Mouse (Mus musculus) urinary bladder, postnatal 14 days (tissue): Measurements from ENCODE around the gene Dnajc2.
A peak's percentile ranks its signal among the peaks of the same experiment; 100 is the strongest.
"Not testable (repeated sequence)": the region's sequence is repeated elsewhere in the genome, so short reads cannot be mapped to it uniquely, and the experiment has no call there.

ENCODE experiments used
- DNase-seq: peaks from one replicate; pipeline ENCODE4 v3.0.0; 2021; ENCODE audit warnings: low spot score

Gene Dnajc2

GRCm38 (mm10) chr5:21739881-21740280 is 45.2 kb downstream of the Dnajc2 start:
- DNase-seq: no peak

- no peak for DNase-seq
Observed at GRCm38 (mm10) chr5:21739120-21739519, 45.9 kb downstream of the Dnajc2 start.

- no peak for DNase-seq
Observed at GRCm38 (mm10) chr5:21737620-21738019, 47.4 kb downstream of the Dnajc2 start.

- DNase-seq: peak; percentile 86
Observed at GRCm38 (mm10) chr5:21736956-21737585, 48.0 kb downstream of the Dnajc2 start, which contains the start of gene Pmpcb. Pmpcb (plus strand) TSS chr5:21737141.

GRCm38 (mm10) chr5:21736046-21736445 is 49.0 kb downstream of the Dnajc2 start:
- DNase-seq: no peak

- DNase-seq: peak; percentile 83
Observed at GRCm38 (mm10) chr5:21735584-21735983, 49.5 kb downstream of the Dnajc2 start.

GRCm38 (mm10) chr5:21735100-21735499 is 50.0 kb downstream of the Dnajc2 start:
- DNase-seq: no peak

- peak; percentile 40 for DNase-seq
Observed at GRCm38 (mm10) chr5:21732930-21733329, 52.1 kb downstream of the Dnajc2 start.

- no peak for DNase-seq
Observed at GRCm38 (mm10) chr5:21732177-21732911, 52.7 kb downstream of the Dnajc2 start.

- DNase-seq: no peak
Observed at GRCm38 (mm10) chr5:21729107-21729506, 55.9 kb downstream of the Dnajc2 start.

- DNase-seq: no peak
Observed at GRCm38 (mm10) chr5:21724872-21725271, 60.2 kb downstream of the Dnajc2 start.

- no peak for DNase-seq
Observed at GRCm38 (mm10) chr5:21724427-21724826, 60.6 kb downstream of the Dnajc2 start.

GRCm38 (mm10) chr5:21719209-21719608 is 65.8 kb downstream of the Dnajc2 start:
- no peak for DNase-seq

- no peak for DNase-seq
Observed at GRCm38 (mm10) chr5:21718546-21718945, 66.5 kb downstream of the Dnajc2 start.

- no peak for DNase-seq
Observed at GRCm38 (mm10) chr5:21717165-21717715, 67.8 kb downstream of the Dnajc2 start.

GRCm38 (mm10) chr5:21714447-21714846 is 70.6 kb downstream of the Dnajc2 start:
- DNase-seq: no peak

- no peak for DNase-seq
Observed at GRCm38 (mm10) chr5:21712127-21712715, 72.8 kb downstream of the Dnajc2 start.

- not testable (repeated sequence) for DNase-seq
Observed at GRCm38 (mm10) chr5:21708011-21708410, 77.0 kb downstream of the Dnajc2 start.
